Mouse (Mus musculus) MEL (cell line): ENCODE measurements around the gene Oscp1.

Source experiments
- CHD2 ChIP-seq: IDR thresholded peaks from 2 replicates; pipeline ENCODE4 v1.6.1; 2011; ENCODE audit warnings: low read length, improper control_type of control experiment
- ETS1 ChIP-seq: IDR thresholded peaks from 2 replicates; pipeline ENCODE4 v1.6.1; 2012; ENCODE audit warnings: low read depth, mild to moderate bottlenecking, inconsistent platforms, low read length, improper control_type of control experiment, moderate library complexity
- KAT2A ChIP-seq: conservative IDR thresholded peaks from 2 replicates; pipeline ENCODE4 v1.6.1; 2012; ENCODE audit warnings: low read depth, low read length, improper control_type of control experiment, inconsistent platforms
- POLR2A ChIP-seq, 2 experiments: IDR thresholded peaks; 2 replicates each; pipeline ENCODE4 v1.6.1; 2011 to 2012; ENCODE audit warnings: low read length in 2 of 2, mild to moderate bottlenecking in 2 of 2, control low read depth in 1 of 2, improper control_type of control experiment in 1 of 2, low read depth in 1 of 2, moderate library complexity in 1 of 2; ENCODE audit not compliant: control insufficient read depth in 1 of 2, insufficient read depth in 1 of 2, poor library complexity in 1 of 2
- POLR2AphosphoS5 ChIP-seq: IDR thresholded peaks from 2 replicates; pipeline ENCODE4 v1.6.1; 2012; ENCODE audit warnings: low read depth, borderline replicate concordance, mild to moderate bottlenecking, inconsistent platforms, low read length, moderate library complexity, mixed read lengths
- RAD21 ChIP-seq: IDR thresholded peaks from 2 replicates; pipeline ENCODE4 v1.6.1; 2011; ENCODE audit warnings: mild to moderate bottlenecking, low read depth, low read length, improper control_type of control experiment
- TCF12 ChIP-seq: IDR thresholded peaks from 2 replicates; pipeline ENCODE4 v1.6.1; 2014; ENCODE audit warnings: low read depth, mild to moderate bottlenecking, inconsistent platforms, low read length, improper control_type of control experiment, moderate library complexity

DNA sequence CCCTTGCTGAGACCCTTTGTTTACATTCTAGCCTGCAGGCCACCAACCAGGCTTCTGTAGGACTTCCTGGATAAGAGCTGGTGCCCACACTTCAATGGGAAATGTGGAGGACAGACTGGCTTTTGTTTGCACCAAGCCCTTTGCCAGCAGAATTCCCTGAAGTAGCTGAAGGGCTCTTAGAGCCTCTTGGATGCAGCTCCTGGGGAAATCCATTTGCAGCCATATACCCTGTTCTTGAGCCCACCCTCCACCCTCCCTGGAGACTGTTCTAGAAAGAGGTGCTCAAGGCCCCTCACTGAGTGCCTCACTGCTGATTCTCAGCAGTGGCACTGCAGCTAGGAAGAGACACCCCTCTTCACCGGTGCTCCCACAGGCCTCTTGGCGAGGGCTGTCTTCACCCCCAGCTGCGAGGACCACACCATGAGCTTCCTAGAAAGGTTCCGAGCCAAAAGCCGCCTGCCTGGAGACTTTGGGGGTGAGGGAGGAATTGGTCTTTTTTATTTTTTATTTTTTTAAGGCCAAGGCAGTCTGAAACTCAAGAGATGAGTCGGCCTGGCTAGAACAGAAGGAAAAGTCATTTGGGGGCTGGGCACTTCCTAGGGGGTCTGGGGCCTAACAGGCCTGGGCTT lies 74.4 kb downstream of the Oscp1 start:
- TF ChIP-seq KAT2A, result no peak
- TF ChIP-seq TCF12, result no peak
- TF ChIP-seq RAD21, result no peak
- no peak for TF ChIP-seq POLR2A (IDR thresholded peaks at IDR 0.05; ENCODE audit: control insufficient read depth in 1 of 2, insufficient read depth in 1 of 2, low read depth in 1 of 2, low read length in 2 of 2, poor library complexity in 1 of 2)
- TF ChIP-seq CHD2, result no peak
- no peak for TF ChIP-seq POLR2AphosphoS5
- no peak for TF ChIP-seq ETS1
